Mouse (Mus musculus) cerebellum, adult 9-11 months (tissue): Measurements from ENCODE around the gene Kctd15.

ENCODE experiments used
- DNase-seq: peaks from one replicate; pipeline ENCODE4 v3.0.0; 2022

Kctd15 gene

DNA sequence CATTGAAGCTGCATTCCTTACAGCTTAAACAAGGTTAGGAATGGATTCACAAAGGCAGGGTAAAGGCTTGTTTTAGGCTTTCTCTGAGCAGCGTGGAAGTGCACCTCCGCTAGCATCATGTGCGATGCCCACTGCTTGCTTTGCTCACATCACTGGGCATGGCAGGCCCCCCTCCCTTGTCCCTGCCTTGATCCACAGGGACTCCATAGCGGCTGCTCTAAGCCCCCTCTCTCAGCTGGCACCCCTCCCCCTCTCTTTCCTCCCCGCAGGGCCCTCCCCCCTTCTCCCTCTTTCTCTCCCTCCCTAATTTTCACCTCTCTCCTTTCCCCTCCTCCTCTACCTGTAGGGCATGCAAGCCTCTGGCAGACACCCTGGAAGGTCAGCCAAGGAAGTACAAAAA is 5.7 kb upstream of the Kctd15 start:
- DNase-seq: no peak

DNA sequence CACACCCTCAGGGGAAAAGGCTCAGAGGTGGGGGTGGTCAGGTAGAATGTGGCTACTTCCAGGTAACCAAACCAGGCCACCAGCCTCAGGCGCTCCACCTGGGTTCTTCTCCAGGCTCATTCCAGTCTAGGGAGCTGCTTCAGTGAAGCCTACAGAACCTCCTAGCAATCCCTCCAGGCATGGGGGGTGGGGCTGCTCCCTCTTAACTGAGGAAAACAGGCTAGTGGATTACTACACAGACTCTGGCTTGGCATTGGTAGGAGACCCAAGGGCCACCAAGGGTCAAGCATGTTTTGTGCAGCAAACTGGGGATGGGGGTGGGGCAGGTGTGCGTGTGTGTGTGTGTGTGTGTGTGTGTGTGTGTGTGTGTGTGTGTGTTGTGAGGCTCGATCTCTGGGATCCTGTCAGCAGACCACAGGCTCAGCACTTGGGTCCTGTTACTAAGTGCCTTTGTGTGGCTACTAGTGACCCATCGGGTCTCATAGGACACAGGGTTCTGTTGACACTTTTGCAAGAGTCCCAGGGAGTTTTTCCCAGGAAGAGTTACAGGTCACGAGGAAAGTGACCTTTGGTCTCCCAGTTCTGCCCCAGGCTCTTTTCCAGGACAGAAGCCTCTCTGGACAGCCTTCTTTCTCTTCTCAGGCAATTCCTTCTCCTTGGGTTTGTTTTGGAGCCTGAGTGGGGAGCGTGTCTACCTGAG is 3.0 kb upstream of the Kctd15 start:
- no peak for DNase-seq

DNA sequence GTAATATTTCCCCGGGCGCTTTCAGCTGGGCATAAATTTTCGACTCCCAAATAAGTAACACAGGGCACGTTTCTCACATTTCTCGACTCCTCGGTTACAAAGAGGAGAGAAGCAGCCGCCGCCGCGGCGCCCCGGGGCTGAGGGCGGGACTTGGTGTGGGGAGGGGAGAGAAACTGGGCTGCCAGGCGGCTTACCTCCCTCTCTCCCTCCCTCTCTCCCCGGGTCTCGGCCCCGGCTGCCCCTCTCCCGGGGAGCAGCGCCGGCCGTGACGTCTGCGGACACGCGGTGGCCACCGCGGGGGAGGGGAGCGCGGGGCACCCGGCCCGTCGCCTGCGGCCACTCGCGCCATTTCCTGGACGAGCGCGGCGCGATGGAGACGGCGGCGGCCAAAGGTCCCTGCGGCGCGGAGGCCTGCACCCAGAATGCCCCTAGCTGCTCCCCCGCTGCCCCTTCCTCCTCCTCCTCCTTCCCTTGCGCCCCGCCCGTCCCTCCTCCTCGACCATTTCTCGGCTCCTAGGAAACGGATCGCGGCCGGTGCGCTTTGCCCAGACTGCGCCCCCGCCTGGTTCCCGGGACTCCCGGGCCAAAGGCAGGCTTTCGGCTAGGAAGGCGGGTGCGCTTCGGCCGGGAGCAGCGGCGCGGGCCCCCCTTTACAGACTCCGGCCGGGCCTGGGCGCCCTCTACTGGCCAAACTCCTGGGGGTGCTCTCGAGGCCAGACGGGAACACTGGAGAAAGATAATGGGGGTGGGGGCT is 1.3 kb downstream of the Kctd15 start:
- DNase-seq: peak; percentile 92

DNA sequence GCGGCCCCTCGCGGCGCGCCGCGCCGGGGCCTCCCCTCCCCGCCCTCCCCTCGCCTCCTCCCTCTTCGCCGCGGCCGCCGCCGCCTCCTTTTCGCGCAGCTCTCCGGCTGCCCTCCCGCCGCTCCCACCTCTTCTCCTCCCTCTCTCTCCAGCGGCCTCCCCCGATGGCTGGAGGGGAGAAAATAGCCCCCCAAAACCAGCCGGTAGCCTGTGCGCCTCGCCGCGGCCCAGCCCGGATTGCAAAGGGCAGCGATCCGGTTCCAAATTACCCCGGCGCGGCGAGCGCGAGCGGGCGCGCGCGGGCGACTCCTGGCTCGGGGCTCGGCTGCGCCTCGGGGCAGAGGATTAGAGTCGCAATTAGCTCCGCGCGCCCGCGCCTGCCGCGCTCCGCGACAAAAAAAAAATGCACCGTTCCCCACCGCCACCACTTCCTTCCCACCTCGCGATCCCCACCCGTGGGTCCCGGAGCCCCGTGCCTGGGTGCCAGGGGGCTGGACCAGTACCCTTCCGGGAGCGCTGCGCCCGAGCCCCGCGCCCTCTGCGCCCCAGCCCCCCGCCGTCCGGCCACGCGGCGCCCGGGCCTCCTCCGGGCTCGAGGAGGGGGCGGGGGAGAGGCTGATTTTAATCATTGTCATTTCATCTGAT is 2.0 kb downstream of the Kctd15 start:
- peak; percentile 71 for DNase-seq

DNA sequence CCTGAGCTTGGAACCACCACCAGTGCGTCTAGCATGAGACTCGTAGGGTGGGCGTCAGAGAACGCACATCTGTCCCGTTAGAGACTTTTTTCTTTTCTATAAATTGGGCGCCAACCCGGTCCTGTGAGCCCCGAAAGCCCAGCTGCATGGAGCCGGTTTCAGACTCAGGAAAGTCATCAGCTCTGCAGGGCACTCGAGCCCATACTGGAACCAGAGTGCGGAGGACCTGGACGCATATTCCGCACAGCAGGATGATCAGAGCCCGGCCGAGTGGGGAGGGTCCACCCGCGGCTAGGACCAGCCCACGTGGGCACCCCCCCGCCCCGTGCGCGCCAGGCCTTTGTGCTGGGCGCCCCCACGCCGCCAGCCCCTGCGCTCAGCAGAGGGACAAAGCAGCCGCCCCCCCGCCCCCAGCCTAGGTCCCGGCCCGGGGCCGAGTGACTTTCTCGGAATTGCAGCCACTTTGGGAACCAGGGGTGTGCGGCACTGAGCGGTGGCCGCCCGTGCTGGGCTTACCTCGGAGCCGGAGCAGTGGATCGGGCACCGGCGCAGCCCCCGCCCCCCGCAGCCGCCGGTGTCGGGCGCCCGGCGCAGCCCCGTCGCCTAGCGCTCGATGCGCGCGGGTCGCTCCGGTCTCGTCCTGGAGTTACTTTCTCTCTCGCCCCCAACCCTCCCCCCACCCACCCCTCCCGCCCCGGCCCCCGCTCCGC is 2.6 kb downstream of the Kctd15 start:
- DNase-seq: peak; percentile 64

DNA sequence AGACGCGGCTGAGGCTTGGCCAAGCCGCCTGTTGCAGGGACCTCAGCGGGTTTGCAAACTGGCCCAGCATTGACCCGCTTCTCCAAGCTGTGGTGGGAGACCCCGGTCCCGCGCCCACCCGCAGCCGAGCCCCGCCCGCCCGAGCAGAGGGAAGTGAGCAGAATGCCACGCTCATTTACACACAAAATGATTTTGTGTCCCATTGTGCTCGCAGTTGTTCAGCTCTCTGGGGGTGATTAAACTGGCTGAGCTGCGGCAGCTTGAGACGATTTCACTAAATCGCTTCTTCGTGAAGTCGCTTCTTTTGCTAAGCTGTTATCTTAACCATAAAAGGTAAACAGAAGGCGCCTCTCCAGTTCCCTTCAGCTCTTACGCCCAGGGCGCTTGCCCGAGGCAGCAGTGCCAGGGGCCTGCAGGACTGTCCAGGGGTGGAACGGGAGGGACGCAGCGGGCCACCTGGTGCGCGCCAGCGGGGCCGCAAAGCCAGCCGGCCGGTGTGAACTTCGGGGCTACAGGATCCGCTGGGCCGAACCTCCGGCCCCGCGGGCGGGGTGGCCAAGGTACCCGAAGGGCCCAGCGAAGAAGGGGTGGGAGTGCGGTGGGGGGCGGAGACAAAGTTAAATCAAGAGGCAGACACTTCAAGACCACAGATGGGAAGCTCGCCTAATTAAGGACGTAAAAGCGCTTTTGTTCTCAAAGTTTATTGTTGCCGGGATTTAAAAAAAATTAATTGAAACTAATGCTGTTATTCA is 3.6 kb downstream of the Kctd15 start:
- peak; percentile 45 for DNase-seq

DNA sequence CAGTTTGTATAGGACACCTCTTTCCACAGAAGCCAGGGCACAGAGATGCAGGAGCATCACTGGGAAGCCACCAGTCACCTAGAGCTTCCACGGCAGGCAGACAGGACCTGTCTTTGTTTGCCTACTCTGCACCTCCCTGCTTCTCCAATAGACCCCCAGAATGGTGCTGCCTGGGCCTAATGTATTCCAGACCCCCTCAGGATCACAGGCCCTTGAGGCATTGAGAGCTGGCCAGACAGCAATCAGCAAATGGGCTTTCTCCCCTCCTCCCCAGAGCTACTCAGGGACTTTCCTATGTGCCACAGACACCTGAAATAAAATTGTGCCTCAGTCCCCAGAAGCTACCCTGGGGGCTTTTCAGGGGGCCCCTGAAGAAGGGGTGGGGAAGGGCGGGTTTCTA is 5.2 kb downstream of the Kctd15 start:
- no peak for DNase-seq

DNA sequence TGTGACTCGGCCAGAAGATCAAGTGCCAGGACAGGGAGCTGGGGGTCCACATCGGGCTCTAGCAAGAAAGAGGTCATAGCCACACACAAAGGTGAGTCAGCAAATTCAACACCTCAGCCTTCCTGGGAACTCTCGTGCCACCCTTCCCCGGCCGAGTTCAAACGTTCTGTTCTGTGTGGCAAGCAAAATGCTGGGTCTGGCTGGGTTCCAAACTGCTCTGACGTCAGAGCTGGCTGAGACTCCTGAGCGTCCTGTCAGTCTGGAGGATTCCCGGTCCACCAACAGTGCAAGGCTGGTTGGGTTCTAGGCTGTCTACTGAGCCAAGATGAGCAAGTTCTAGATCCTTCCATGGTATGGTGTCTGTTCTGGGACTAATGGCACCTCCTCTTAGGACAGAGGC is 9.5 kb downstream of the Kctd15 start:
- DNase-seq: peak; percentile 51

DNA sequence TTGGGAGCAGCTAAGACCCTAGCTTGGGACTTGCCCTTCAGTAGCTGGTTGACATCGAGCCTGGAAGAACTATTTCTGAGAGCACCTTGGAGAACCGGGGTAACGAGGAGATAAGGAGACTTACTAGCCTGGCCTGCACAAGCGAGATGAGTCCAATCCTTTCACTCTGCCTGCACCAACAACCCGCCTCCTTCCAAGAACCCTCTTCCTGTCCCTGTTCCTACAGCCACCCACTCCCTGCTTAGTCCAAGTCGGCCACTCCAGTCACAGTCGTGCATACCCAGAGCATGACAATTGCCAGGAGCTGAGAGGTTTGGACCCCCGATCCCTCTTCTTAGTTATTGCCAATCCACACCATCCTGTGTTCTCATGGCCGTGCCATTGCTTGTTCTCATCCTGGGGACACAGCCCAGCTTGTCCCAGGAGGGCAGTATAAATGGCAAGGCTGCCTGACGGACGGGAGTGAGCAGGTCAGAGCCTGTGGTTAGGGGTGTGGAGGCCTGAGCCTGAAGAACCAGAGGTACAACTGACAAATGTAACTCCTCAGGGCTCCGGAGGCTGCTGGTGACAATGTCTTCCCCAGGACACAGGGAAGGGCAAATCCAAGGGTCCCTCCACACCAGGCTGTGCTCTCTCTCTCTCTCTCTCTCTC is 10.3 kb downstream of the Kctd15 start:
- no peak for DNase-seq

DNA sequence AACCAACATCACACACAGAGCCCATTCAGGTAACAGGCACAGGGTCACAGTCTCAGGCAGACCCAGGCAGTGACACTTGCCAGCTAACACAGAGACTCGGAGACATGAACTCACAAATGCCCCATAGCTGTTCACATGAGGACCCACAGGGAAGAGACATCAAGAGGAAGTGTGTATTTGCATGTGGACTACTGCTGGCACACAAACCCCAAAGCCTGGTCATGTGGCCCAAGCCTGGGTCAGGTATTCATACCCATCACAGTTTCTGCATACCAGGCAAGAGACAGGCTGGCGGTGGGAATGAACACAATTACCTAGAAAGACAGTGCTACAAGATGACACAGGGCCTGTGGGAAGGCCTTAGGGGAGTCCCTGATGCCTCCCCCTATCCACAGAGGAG is 10.9 kb downstream of the Kctd15 start:
- DNase-seq: no peak

DNA sequence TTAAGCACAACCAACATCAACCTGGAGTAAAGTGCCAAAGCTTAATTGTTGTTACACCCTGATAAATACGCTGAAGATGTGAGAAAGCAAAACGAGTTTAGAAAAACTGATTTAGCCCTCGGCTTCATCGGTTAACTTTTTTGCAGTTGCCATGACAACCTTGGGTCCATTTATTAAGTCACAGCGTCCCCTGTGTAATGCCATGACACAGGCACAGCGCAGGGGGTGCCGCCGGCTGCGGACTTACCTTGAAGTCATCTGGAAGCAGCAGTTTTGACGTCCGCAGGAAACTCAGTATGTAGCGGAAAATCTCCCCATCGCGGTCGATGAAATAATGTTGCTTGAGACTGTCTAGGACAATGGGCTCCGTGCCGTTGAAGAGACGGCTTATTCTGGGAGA is 11.9 kb downstream of the Kctd15 start:
- DNase-seq: no peak

DNA sequence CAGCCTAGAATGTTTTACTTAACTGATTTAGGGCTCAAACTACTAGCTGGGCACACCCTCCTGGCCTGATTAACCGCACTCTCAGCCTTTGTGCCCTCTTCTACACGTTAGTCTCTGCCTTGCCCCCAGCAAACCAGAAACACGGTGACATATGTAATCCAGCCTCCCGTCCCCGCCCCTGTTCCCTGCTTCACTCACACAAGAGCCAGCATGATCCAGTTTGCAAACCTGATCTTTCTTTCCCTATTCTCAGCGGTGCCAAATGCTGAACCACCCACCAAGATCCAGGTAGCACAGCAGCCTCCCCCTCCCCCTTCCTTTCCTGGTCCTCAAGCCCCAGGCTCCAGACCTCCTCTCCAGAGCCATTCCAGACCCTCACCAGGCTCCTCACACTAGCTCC is 13.2 kb downstream of the Kctd15 start:
- DNase-seq: no peak

DNA sequence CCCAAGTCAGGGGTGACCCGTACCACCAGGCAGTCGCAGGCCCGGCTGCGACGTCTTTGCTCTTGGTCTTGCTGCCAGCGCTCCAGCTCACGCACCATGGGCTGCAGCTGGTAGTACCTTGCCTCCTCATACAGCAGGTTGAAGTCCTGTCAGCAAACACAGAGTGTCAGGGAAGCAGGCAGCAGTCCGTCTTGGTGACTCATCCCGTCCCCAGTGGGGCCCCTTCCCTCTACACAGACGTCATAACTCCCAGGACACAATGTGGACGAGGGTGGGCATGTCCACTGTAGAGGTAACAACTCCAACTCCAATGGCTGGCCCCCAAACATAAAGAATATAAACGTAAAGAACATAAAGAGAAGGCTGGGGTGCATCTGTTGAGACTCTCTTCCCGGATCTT is 14.6 kb downstream of the Kctd15 start:
- no peak for DNase-seq

DNA sequence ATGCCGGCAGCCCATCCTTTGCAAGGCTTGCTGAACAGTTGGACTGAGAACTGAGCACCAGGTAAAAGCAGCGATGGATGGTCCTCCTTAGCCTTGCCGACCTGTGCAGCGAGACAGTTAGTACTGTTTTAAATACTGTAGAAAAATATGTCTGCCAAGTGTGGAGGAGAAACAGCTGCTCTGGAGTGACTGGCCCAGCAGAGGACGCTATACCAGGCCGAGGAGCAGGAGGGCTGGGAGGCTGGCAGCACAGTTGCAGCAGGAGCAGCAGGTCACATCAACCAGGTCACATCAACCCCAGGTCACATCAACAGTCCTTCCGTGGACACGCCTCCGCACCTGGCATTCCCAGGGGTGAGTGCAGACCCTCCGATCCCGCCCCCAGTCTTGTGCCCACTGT is 16.7 kb downstream of the Kctd15 start:
- DNase-seq: no peak

DNA sequence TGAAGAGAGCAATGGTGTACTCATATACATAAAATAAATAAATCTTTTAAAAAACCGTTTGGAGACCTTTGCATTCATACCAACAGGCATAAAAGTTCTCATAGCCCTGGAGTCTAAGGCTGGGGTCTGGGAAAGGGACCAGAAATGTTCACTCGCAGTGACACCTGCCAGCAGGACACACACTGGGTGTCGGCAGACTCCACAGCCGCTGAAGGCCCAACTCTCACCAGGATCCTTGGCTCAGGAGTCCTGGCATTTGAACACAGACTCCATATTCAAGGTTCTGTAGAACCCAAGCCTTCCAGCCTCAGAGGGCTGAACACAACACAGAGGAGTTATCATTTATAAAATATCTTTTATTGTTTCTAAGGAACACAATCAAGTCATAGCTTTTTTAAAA is 19.9 kb downstream of the Kctd15 start:
- no peak for DNase-seq

DNA sequence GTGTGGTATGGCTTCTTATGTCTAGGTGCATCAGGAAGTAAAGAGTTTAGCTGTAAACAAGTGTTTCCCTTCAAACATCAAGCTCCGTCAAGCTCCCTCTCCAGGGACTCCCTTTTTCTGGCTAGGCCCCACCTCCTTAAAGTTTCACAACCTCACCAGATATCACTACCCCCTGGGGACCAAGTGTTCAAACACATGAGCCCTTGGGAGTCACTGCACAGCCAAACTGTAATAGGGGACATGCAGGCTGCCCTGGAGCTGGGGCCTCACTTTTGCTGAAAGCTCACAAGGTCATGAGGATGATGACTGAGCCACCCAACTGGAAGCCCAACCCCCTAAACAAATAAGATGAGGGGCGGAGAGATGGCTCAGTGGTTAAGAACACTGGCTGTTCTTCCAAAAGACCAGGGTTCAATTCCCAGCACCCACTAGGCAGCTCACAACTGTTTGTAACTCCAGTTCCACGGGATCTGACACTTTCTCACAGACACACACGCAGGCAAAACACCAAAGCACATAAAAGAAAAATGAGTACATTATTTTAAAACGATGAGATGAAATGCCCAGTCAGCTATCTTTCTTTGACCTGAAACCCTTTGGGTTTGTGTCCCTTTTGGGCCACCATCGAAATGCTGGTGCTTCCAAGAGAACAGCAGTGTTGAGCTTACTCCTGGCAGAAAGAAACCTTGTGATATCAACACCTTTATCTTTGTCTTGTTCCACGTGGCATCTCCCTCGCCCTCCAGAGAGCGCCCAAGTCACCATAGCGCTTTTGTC is 23.4 kb downstream of the Kctd15 start:
- DNase-seq: no peak

DNA sequence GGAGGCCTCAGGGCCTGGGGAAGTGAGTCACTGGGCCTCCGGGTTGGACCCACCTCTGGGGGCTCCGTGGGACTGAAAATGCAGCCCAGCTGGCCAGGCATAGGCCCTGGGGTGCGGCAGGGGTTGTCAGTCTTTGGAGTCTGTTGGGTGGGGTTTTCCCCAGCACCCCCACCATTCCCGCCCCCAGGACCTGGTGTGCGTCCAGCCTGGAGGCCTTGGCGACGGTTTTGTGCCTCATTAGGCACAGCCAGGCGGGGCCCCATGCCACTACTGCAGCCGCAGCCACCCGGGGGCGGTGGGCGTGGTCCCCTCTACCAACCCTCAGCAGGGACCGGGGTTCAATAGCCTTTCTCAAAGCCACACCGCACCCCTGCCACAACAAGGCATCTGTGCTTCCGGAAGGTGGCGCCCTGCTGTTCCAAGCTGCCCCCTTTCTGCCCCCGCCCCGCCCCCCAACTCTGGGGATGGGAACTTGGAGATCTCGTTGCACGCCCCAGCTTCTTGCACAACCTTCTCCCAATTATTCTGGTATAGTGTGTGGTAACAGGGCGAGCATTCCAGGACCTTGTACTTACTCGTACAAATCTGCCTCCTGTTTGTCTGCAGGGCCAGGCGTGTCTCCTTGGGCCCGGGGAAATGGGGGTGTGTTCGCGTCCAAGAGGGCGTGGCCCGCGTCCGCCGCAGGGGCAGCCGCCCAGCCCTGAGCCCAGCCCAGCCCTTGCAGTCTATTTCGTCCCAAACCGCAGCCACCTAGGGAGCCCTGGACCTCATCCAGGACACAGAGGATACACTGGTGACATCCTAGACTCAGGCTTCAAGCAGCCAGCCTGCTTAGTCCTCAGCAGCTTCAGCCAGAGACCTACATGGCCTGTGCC is 26.1 kb downstream of the Kctd15 start:
- no peak for DNase-seq

DNA sequence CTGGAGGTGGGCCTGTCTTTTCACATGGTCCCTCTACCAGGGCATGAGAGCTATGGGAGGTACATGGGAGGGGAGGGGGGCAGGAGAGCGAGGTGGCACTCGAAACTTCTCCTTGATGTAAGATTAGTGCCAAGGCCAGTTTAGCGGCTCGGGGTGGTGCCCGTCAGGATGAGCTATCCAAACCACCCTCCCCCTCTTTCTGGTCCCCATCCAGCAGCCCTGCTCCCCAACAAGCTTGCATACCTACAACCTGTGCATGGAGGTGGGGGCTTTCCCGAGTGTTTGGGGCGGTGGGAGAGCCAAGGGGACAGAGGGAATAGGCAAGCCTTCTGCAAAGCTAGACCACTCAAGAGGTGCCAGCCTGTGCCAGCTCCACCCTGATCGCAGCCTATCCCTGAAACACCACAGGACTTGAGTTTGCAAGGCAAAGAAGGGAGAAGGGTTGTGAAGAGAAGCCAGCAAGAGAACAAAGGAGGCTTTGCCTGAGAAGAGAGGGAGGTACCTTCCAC is 26.8 kb downstream of the Kctd15 start:
- DNase-seq: no peak

DNA sequence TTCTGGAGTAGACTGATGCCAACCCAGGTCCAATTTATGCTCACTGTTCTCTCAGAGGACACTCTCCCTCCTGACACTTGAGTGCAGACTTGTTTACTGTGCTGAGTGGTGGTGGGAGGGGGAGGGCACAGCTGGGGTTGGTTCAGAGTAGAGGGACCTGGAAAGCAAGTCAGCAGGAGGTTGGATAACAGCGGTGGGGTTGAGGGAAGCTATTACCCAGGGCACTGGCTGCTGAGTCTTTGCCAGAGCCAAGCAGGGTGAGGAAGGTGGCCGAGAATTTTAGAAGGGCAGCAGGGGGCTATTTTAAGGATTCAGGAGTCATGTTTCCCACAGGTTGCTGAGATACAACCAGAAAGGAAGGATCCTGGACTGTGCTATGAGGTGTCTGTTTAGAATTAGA is 36.1 kb downstream of the Kctd15 start:
- no peak for DNase-seq
